Mouse (Mus musculus) gastrocnemius, adult 2 months (tissue): ENCODE data around the gene Arl5b. TPM values are rescaled to one million over a fixed set of nuclear protein-coding genes. Genes with fewer than 3 reads are reported as not detected.

Source experiments
- DNase-seq: peaks from one replicate; pipeline ENCODE4 v3.0.0; 2022
- H3K27ac ChIP-seq: fragments of 200-600 bp; 2 replicates; pipeline ENCODE4 v1.8.1; 2022; ENCODE audit warnings: mild to moderate bottlenecking
- H3K4me3 ChIP-seq: fragments of 200-600 bp; 2 replicates; pipeline ENCODE4 v1.8.1; 2022; ENCODE audit warnings: mild to moderate bottlenecking, moderate library complexity
- CTCF ChIP-seq: fragments of 200-600 bp; IDR thresholded peaks from 2 replicates; pipeline ENCODE4 v1.8.1; 2022; ENCODE audit warnings: antibody characterized with exemption, mild to moderate bottlenecking, moderate library complexity
- intact Hi-C: fragments of 180-260 bp; cut with DNase I; formaldehyde crosslinking; loops from one replicate; pipeline ENCODE4 v1.15.1; 2025
- total RNA-seq, 2 experiments: library from RNA; stranded (reverse); gene quantifications; 2 replicates each; pipeline ENCODE4 v1.2.3; 2021

The Arl5b gene
- total RNA-seq, 2 experiments from 2014 or later = 14.6 to 22.1 TPM

- intact Hi-C loops = no loop called here
- Histone ChIP-seq H3K27ac (peak overlapping the region; percentile 62), H3K4me3 (no peak overlapping the region)
- TF ChIP-seq CTCF = no peak
- DNase-seq = no peak
These were observed 15.4 kb downstream of the Arl5b start for GRCm38 (mm10) chr2:15064380-15065269.

GRCm38 (mm10) chr2:15065447-15065846 lies 16.3 kb downstream of the Arl5b start:
- TF ChIP-seq CTCF = no peak
- H3K4me3 ChIP-seq = no peak overlapping the region
- no peak for DNase-seq
- H3K27ac ChIP-seq = peak overlapping the region; percentile 62; the same call in 1 of the 2 replicates
- intact Hi-C loops = no loop called here

DNA sequence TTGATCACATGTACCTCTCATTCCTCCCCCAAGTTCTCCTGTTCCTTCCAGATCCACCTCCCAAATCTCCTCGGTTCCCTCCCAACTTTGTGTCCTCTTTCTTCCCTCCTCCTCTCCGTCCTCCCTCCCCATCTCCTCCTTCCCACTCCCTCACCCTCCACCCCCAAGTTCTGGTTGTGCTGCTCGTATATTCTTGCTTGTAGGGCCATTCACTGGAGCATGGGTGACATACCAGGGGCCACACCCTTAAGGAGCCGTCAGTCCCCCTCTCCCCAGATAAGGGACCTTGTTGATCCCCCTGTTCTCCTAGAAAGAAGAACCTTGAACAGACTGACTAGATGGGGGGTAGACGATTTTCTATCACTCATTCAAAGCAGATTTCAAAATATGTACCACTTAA lies 17.9 kb downstream of the Arl5b start:
- no peak overlapping the region for H3K4me3 ChIP-seq
- TF ChIP-seq CTCF = no peak
- H3K27ac ChIP-seq = no peak overlapping the region
- no peak for DNase-seq
- intact Hi-C loops = no loop called here

GRCm38 (mm10) chr2:15083702-15084101 lies 34.5 kb downstream of the Arl5b start:
- TF ChIP-seq CTCF = no peak
- intact Hi-C loops = no loop called here
- no peak for DNase-seq
- no peak overlapping the region for H3K4me3 ChIP-seq
- H3K27ac ChIP-seq = no peak overlapping the region

DNA sequence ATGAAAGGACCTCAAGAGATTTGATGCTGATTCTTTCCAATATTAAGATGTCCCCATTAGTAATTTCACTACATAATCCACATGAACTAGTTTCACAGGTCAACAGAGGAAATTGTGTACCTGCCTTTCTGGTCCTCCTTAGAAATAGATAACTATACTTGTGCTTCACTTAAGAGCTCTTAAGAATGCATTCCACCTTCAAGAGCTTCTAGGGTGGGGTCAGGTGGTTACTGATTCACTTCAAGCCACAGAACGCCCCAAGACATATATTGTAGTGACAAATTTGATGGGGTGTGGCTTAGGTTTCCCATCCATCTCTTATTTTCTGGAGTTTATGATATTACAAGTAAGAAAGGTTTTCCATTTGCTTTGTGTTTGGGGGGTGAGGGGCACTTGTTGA lies 38.1 kb downstream of the Arl5b start:
- no peak for TF ChIP-seq CTCF
- H3K27ac ChIP-seq = no peak overlapping the region
- intact Hi-C loops = no loop called here
- no peak for DNase-seq
- H3K4me3 ChIP-seq = no peak overlapping the region

DNA sequence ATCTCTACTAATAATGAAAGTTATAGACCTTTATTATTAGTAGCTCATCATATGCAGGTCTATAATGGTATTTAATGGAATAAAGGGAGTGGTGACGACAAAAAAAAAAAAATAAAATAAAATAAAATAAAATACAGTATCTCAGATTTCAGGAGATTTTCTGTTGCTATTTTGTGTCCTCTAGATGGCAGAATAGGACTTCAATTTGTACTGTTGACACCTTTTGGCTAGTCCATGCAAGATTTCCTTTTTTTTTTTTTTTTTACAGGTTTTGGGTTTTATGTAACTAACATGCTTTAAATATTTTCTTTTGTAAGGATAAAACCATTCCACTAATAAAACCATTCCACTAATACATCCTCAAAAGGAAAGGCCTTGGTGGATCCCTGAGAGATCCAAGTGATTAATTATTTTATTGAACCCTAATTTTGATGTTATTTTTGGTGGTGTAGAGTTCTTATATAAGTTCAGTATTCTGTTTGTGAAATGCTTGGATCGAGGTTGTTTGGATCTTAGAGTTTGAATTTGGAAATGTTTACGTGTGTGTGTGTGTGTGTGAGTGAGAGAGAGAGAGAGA lies 47.4 kb downstream of the Arl5b start:
- TF ChIP-seq CTCF = peak; percentile 38
- Histone ChIP-seq H3K4me3 (no peak overlapping the region), H3K27ac (no peak overlapping the region)
- no peak for DNase-seq
- intact Hi-C loops = no loop called here

DNA sequence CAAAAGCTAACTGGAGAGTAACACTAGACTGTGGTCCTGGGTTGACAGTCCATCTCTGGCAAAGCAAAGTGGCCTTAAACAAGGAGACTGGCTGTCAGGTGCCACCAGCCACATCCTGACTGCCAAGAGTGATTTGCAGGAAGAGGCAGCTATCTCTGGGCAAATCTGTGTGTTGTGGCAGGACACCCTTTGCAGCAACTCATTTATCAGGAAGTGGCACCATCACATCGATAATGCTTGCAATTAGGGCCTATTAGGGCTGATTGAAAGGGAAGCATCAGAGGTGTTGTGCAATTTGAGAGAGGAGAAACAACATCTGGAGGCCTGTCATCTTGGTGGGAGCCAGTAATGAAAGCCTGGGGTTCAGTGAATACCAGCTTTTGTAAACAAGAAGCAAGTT lies 55.2 kb downstream of the Arl5b start:
- no peak for TF ChIP-seq CTCF
- Histone ChIP-seq H3K27ac (no peak overlapping the region), H3K4me3 (no peak overlapping the region)
- intact Hi-C loops = no loop called here
- no peak for DNase-seq

GRCm38 (mm10) chr2:15111290-15111689 lies 62.1 kb downstream of the Arl5b start:
- H3K27ac ChIP-seq = no peak overlapping the region
- no peak overlapping the region for H3K4me3 ChIP-seq
- TF ChIP-seq CTCF = no peak
- intact Hi-C loops = no loop called here
- DNase-seq = no peak

- intact Hi-C loops = no loop called here
- no peak for TF ChIP-seq CTCF
- Histone ChIP-seq H3K27ac (no peak overlapping the region), H3K4me3 (no peak overlapping the region)
- no peak for DNase-seq
These were observed 62.7 kb downstream of the Arl5b start for GRCm38 (mm10) chr2:15111808-15112440.

DNA sequence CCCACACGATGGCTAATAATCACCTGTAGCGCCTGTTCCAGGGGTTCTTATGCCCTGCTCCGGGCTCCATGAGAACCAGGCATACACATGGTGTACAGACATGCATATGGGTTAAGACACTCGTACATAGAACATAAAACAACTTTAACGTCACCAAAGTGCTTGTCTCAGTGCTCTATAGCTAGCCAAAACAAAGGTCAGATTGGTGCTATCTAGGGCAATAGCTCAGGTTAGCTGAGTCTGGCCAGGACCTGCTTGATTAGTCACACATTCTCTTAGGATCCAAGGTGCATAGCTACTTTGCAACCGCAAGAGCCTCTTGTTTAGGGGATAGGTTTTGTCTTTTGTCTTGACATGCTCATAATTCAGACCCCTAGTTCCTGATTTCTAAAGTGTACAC lies 63.5 kb downstream of the Arl5b start:
- Histone ChIP-seq H3K27ac (no peak overlapping the region), H3K4me3 (no peak overlapping the region)
- no peak for DNase-seq
- no peak for TF ChIP-seq CTCF
- intact Hi-C loops = no loop called here

DNA sequence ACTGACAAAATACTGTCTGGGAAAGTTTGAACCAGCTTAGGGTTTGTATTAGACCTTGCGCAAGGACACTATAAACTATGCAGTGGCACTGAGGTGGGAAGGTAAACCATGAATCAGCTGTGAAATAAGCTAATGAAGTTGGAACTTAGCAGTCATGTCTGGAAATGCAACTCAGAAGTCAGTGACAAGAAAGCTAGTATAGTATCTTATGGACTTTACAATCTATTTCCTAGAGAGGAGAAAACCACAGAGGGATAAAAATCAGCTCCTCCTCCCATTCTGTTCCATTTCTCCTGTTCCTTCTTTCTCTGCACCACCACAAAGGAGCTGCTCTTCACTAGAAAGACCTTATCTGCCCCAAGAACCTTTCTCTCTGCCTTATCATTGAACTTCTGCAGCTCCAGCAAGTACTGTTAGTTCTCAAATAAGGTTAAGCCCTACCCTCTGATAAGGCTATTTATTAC lies 72.1 kb downstream of the Arl5b start:
- intact Hi-C loops = no loop called here
- no peak for TF ChIP-seq CTCF
- Histone ChIP-seq H3K4me3 (no peak overlapping the region), H3K27ac (no peak overlapping the region)
- DNase-seq = no peak

Other genes starting within 250 kb of the Arl5b start
- gene Nsun6, start 5.7 kb downstream of the Arl5b start, total RNA-seq = 1 to 10 TPM; 2.3 to 2.8 TPM